Mouse (Mus musculus) C2C12 (cell line): ENCODE data around the gene Hk2. TPM values are rescaled to one million over a fixed set of nuclear protein-coding genes. Genes with fewer than 3 reads are reported as not detected.

Experiments
- H3K27me3 ChIP-seq: one replicate; pipeline ENCODE4 v1.6.1; 2011; ENCODE audit not compliant: control insufficient read depth, insufficient read depth, insufficient read length
- H3K36me3 ChIP-seq: one replicate; pipeline ENCODE4 v1.6.1; 2011; ENCODE audit not compliant: control insufficient read depth, insufficient read depth
- H3K4me3 ChIP-seq: one replicate; pipeline ENCODE4 v1.5.1; 2011; ENCODE audit warnings: mild to moderate bottlenecking, control low read depth; ENCODE audit not compliant: poor library complexity, insufficient read depth, severe bottlenecking
- H3K79me2 ChIP-seq: one replicate; pipeline ENCODE4 v1.6.1; 2011; ENCODE audit not compliant: control insufficient read depth, insufficient read depth
- H3K79me3 ChIP-seq: one replicate; pipeline ENCODE4 v1.6.1; 2011; ENCODE audit warnings: low read depth, control low read depth
- H3ac ChIP-seq: one replicate; pipeline ENCODE3; 2011; ENCODE audit warnings: low read depth; ENCODE audit not compliant: control insufficient read depth, insufficient read length
- CEBPB ChIP-seq: IDR thresholded peaks from one replicate; pipeline ENCODE4 v1.6.1; 2011; ENCODE audit warnings: low read depth, mild to moderate bottlenecking, control low read depth, moderate library complexity
- CTCF ChIP-seq: IDR thresholded peaks from one replicate; pipeline ENCODE4 v1.5.1; 2011; ENCODE audit not compliant: control insufficient read depth, insufficient read depth, insufficient read length
- FOSL1 ChIP-seq: IDR thresholded peaks from one replicate; pipeline ENCODE4 v1.8.0; 2011; ENCODE audit warnings: mild to moderate bottlenecking, low read length; ENCODE audit not compliant: poor library complexity, insufficient read depth, severe bottlenecking
- MAX ChIP-seq: IDR thresholded peaks from one replicate; pipeline ENCODE4 v1.6.1; 2011; ENCODE audit warnings: mild to moderate bottlenecking, control low read depth
- MYOD1 ChIP-seq: IDR thresholded peaks from one replicate; pipeline ENCODE4 v1.6.1; 2011; ENCODE audit warnings: low read depth; ENCODE audit not compliant: control insufficient read depth, insufficient read length
- MYOG ChIP-seq: IDR thresholded peaks from one replicate; pipeline ENCODE4 v1.6.1; 2011; ENCODE audit not compliant: control insufficient read depth, insufficient read length; ENCODE audit errors: extremely low read depth
- USF1 ChIP-seq: IDR thresholded peaks from one replicate; pipeline ENCODE4 v1.6.1; 2011; ENCODE audit warnings: low read depth, mild to moderate bottlenecking, control low read depth, moderate library complexity
- long read RNA-seq, 2 experiments: library from polyadenylated mRNA; unstranded; transcript quantifications; one replicate each; pipeline ENCODE4 v2.0.0; 2019 to 2020
- polyA plus RNA-seq: library from polyadenylated mRNA; unstranded; fragments of >200 nt; fragmentation: generic; extraction: Trizol; gene quantifications from one replicate; pipeline ENCODE4 v1.2.1, GENCODE M21; 2012; ENCODE audit warnings: missing spikeins

Gene Hk2
- 24.3 TPM for polyA plus RNA-seq
- long read RNA-seq, experiment 1, full-length matches to known transcripts = 1 of 9 reads
- long read RNA-seq, experiment 1, partial matches to known transcripts = 0 of 9 reads
- long read RNA-seq, experiment 1, other reads (novel, unspliced or antisense) = 8 of 9 reads
- long read RNA-seq, experiment 2, full-length matches to known transcripts = 32 of 45 reads
- long read RNA-seq, experiment 2, partial matches to known transcripts = 9 of 45 reads
- long read RNA-seq, experiment 2, other reads (novel, unspliced or antisense) = 4 of 45 reads

GRCm38 (mm10) chr6:82774321-82774764, at the start of gene Hk2:
TSS of gene Hk2 (minus strand) at chr6:82774454.
- Histone ChIP-seq H3K79me3 (peaks cover 35% of the 10 kb centered on the region), H3K36me3 (peaks cover 5% of the 10 kb centered on the region), H3K27me3 (no peaks in the 10 kb centered on the region), H3ac (peak within 1 kb of the TSS; percentile 70), H3K79me2 (peaks cover 46% of the 10 kb centered on the region), H3K4me3 (peak within 1 kb of the TSS; percentile 76)
- TF ChIP-seq CEBPB = peak; percentile 15
- TF ChIP-seq MYOD1 = no peak
- TF ChIP-seq MAX = peak; percentile 74

GRCm38 (mm10) chr6:82821758-82822253, 47.6 kb upstream of the Hk2 start:
- Histone ChIP-seq H3K79me2 (no peaks in the 10 kb centered on the region), H3ac (no peak overlapping the region), H3K27me3 (no peaks in the 10 kb centered on the region), H3K4me3 (no peak overlapping the region), H3K79me3 (no peaks in the 10 kb centered on the region), H3K36me3 (no peaks in the 10 kb centered on the region)
- TF ChIP-seq MYOG = no peak

- Histone ChIP-seq H3K4me3 (no peak overlapping the region), H3K79me2 (no peaks in the 10 kb centered on the region), H3ac (no peak overlapping the region), H3K27me3 (no peaks in the 10 kb centered on the region), H3K36me3 (no peaks in the 10 kb centered on the region), H3K79me3 (no peaks in the 10 kb centered on the region)
- TF ChIP-seq CEBPB = no peak
- no peak for TF ChIP-seq USF1
- TF ChIP-seq MAX = no peak
- no peak for TF ChIP-seq MYOG
- no peak for TF ChIP-seq MYOD1
- no peak for TF ChIP-seq FOSL1
- no peak for TF ChIP-seq CTCF
These were observed 46.5 kb upstream of the Hk2 start for GRCm38 (mm10) chr6:82820716-82821115.

- H3ac ChIP-seq = no peak overlapping the region
- H3K79me2 ChIP-seq = no peaks in the 10 kb centered on the region
- H3K4me3 ChIP-seq = no peak overlapping the region
- H3K36me3 ChIP-seq = no peaks in the 10 kb centered on the region
- TF ChIP-seq FOSL1 (no peak), CEBPB (no peak), MYOG (no peak), MAX (no peak), USF1 (no peak), MYOD1 (no peak), CTCF (no peak)
- H3K79me3 ChIP-seq = no peaks in the 10 kb centered on the region
- no peaks in the 10 kb centered on the region for H3K27me3 ChIP-seq
These were observed 40.6 kb upstream of the Hk2 start for GRCm38 (mm10) chr6:82814821-82815220.

GRCm38 (mm10) chr6:82807984-82808700, 33.9 kb upstream of the Hk2 start:
- no peaks in the 10 kb centered on the region for H3K27me3 ChIP-seq
- no peak overlapping the region for H3K4me3 ChIP-seq
- H3K79me2 ChIP-seq = no peaks in the 10 kb centered on the region
- TF ChIP-seq MAX (no peak), MYOG (no peak), USF1 (no peak), MYOD1 (no peak), CTCF (no peak), FOSL1 (no peak), CEBPB (no peak)
- no peak overlapping the region for H3ac ChIP-seq
- no peaks in the 10 kb centered on the region for H3K79me3 ChIP-seq
- H3K36me3 ChIP-seq = no peaks in the 10 kb centered on the region

- H3K27me3 ChIP-seq = no peaks in the 10 kb centered on the region
- H3K4me3 ChIP-seq = no peak overlapping the region
- H3K79me3 ChIP-seq = no peaks in the 10 kb centered on the region
- no peaks in the 10 kb centered on the region for H3K36me3 ChIP-seq
- no peak overlapping the region for H3ac ChIP-seq
- TF ChIP-seq USF1 = no peak
- H3K79me2 ChIP-seq = no peaks in the 10 kb centered on the region
These were observed 32.7 kb upstream of the Hk2 start for GRCm38 (mm10) chr6:82806971-82807370.
